Mouse (Mus musculus): ENCODE measurements around the gene R3hdm1.

DNA sequence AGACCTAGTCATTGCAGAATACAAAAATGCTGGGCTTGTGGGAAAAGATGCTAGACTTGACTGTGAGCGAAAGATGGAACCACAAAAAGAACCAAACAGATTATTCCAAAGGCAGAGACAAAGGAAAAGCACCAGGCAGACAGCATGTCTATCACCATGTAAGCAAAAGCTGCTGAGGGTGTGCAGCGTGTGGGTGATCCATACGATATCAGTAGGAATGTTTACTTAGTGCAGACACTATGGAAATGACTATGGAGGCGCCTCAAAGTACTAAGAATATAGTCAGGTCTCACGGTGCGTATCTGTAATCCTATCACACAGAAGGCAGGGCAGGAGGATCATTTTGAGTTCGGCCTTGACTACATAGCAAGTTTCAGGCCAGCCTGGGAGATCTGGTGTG is 21.2 kb upstream of the R3hdm1 start:
- TF ChIP-seq RAD21 (IDR thresholded peaks at IDR 0.05; ENCODE audit: low read depth, low read length) (no peak), POLR2A (IDR thresholded peaks at IDR 0.05; ENCODE audit: control insufficient read depth in 1 of 2, insufficient read depth in 1 of 2, low read depth in 1 of 2, low read length in 2 of 2, poor library complexity in 1 of 2) (no peak), POLR2AphosphoS2 (IDR thresholded peaks at IDR 0.05; ENCODE audit: low read length) (no peak), EP300 (IDR thresholded peaks at IDR 0.05; ENCODE audit: low read depth in 1 of 2, low read length in 2 of 2) (no peak), CTCF (IDR thresholded peaks at IDR 0.05 in 2 of 3, conservative IDR thresholded peaks at IDR 0.05 in 1 of 3; ENCODE audit: control insufficient read depth in 1 of 3, insufficient read depth in 1 of 3, low read depth in 2 of 3, low read length in 3 of 3, poor library complexity in 1 of 3, severe bottlenecking in 1 of 3) (no peak), UBTF (IDR thresholded peaks at IDR 0.05; ENCODE audit: borderline replicate concordance, insufficient read depth, low read depth, low read length) (no peak), ZC3H11A (IDR thresholded peaks at IDR 0.05; ENCODE audit: low read depth, low read length) (no peak)
